Comparison of ENCODE assay signal across 8 mouse cellular contexts in the genomic region with DNA sequence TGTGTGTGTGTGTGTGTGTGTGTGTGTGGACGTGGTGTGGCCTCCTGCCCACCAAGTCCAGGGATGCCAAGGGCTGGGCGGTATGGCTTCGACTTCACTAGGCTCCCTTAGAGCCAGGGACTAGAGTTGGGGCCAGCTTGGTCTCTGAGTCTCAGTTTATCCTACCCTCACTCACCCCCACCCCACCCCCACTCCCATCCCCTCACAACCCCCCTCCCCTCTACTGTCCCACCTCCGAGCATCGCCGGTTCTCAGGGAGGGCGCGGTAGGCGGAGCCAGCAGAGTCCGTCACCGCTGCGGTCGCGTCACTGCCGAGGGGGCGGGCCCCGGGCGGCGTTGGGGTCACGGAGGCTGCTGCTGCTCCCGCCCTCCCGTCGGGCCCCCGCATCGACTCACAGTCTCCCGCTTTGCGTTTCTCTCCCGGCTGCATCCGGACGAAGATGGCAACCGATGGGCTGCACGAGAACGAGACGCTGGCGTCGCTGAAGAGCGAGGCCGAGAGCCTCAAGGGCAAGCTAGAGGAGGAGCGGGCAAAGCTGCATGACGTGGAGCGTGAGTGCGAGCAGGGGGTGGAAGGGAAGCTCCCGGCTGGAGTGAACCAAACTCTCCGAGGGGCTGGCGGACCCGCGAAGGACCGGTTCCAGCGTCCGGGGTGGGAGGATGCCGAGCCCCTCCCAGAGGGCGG. TPM values are rescaled to one million over a fixed set of nuclear protein-coding genes. Genes with fewer than 3 reads are reported as not detected.
A peak's percentile ranks its signal among the peaks of the same experiment; 100 is the strongest.
DNase-seq lines count a peak whose midpoint lies in the region; ATAC-seq and TF ChIP-seq lines count a peak whose summit lies in the region.

No protein-coding gene starts in this region.

- peak; percentile 77 for ATAC-seq in heart, embryonic 14.5 days (ENCODE audit: insufficient number of reproducible peaks, insufficient read depth, low FRiP score, low read depth)
- ATAC-seq in liver, embryonic 15.5 days (ENCODE audit: insufficient read depth): peak; percentile 54
- ATAC-seq in neural tube, embryonic 12.5 days (ENCODE audit: low FRiP score, low read depth): peak; percentile 91

- DNase-seq in kidney, postnatal 14 days: peak; percentile 85

- H3K36me3 ChIP-seq in C2C12 (ENCODE audit: control insufficient read depth, insufficient read depth): no peaks in the 10 kb centered on the region
- 0 out of 2 replicates have a peak, but pooled peaks cover 5% of the 10 kb centered on the region for H3K36me3 ChIP-seq in heart, embryonic 14.5 days (ENCODE audit: control insufficient read depth, insufficient read depth, low read length)
- H3K36me3 ChIP-seq in liver, embryonic 15.5 days (replicated peaks): no peaks in the 10 kb centered on the region
- no peaks in the 10 kb centered on the region for H3K36me3 ChIP-seq in neural tube, embryonic 12.5 days
- no peaks in the 10 kb centered on the region for H3K36me3 ChIP-seq in testis, adult 2 months (ENCODE audit: control insufficient read depth, insufficient read depth, low read length)

- peak overlapping the region; percentile 80 for H3K9ac ChIP-seq in heart, embryonic 14.5 days (ENCODE audit: low read length)
- H3K9ac ChIP-seq in liver, embryonic 15.5 days: peak overlapping the region; percentile 21; the same call in 1 of the 2 replicates
- peak overlapping the region; percentile 72 for H3K9ac ChIP-seq in neural tube, embryonic 12.5 days

- H3K79me2 ChIP-seq in C2C12 (ENCODE audit: control insufficient read depth, insufficient read depth): no peaks in the 10 kb centered on the region

- TF ChIP-seq POLR2A in bone marrow macrophage, adult 2 months (IDR thresholded peaks at IDR 0.05; ENCODE audit: borderline replicate concordance, low read depth, low read length): no peak
- TF ChIP-seq POLR2A in embryonic fibroblast, embryonic 13.5 days (IDR thresholded peaks at IDR 0.05; ENCODE audit: low read depth, low read length): peak; percentile 67
- TF ChIP-seq POLR2A in testis, adult 2 months (IDR thresholded peaks at IDR 0.05; ENCODE audit: control insufficient read depth, low read depth, low read length): peak; percentile 32; the same call in 1 of the 2 replicates

- H3ac ChIP-seq in C2C12 (ENCODE audit: control insufficient read depth, insufficient read length, low read depth): peak overlapping the region; percentile 81

- no peak overlapping the region for H3K27ac ChIP-seq in bone marrow macrophage, adult 2 months (ENCODE audit: insufficient read depth, low read depth, low read length)
- H3K27ac ChIP-seq in embryonic fibroblast, embryonic 13.5 days (ENCODE audit: insufficient read depth, low read length): peak overlapping the region; percentile 34; the same call in 1 of the 2 replicates
- peak overlapping the region; percentile 82 to 91 for H3K27ac ChIP-seq in heart, embryonic 14.5 days (replicated peaks in 1 of 2; ENCODE audit: control insufficient read depth in 1 of 2, insufficient read depth in 1 of 2, low read depth in 2 of 2, low read length in 2 of 2)
- H3K27ac ChIP-seq in liver, embryonic 15.5 days (replicated peaks): no peak overlapping the region
- H3K27ac ChIP-seq in neural tube, embryonic 12.5 days: peak overlapping the region; percentile 64; the same call in 1 of the 2 replicates
- 0 out of 2 replicates have a peak overlapping the region, but pooled peaks have one; percentile 9 for H3K27ac ChIP-seq in testis, adult 2 months (ENCODE audit: control insufficient read depth, insufficient read depth, low read depth, low read length)

- H3K9me3 ChIP-seq in heart, embryonic 14.5 days (ENCODE audit: control insufficient read depth, low read length): no peaks in the 10 kb centered on the region
- no peaks in the 10 kb centered on the region for H3K9me3 ChIP-seq in liver, embryonic 15.5 days (replicated peaks)
- H3K9me3 ChIP-seq in neural tube, embryonic 12.5 days: no peaks in the 10 kb centered on the region

- peak overlapping the region; percentile 80 for H3K4me2 ChIP-seq in heart, embryonic 14.5 days (ENCODE audit: low read length)
- H3K4me2 ChIP-seq in liver, embryonic 15.5 days: peak overlapping the region; percentile 90
- H3K4me2 ChIP-seq in neural tube, embryonic 12.5 days (replicated peaks): peak overlapping the region; percentile 86

- no peaks in the 10 kb centered on the region for H3K79me3 ChIP-seq in C2C12 (ENCODE audit: low read depth)

- peaks cover 12% of the 10 kb centered on the region; the same call in 1 of the 2 replicates for H3K4me1 ChIP-seq in bone marrow macrophage, adult 2 months (ENCODE audit: control insufficient read depth, insufficient read depth, low read length)
- H3K4me1 ChIP-seq in embryonic fibroblast, embryonic 13.5 days (ENCODE audit: control insufficient read depth, insufficient read depth, low read length): 0 out of 2 replicates have a peak, but pooled peaks cover 5% of the 10 kb centered on the region
- H3K4me1 ChIP-seq in heart, embryonic 14.5 days (ENCODE audit: control insufficient read depth in 2 of 2, insufficient read depth in 2 of 2, low read length in 2 of 2): peaks cover 5 to 16% of the 10 kb centered on the region in 2 experiments
- H3K4me1 ChIP-seq in liver, embryonic 15.5 days (replicated peaks): peaks cover 12% of the 10 kb centered on the region
- H3K4me1 ChIP-seq in neural tube, embryonic 12.5 days: peaks cover 22% of the 10 kb centered on the region
- H3K4me1 ChIP-seq in testis, adult 2 months (ENCODE audit: control insufficient read depth, insufficient read depth, low read length): peaks cover 11% of the 10 kb centered on the region

- no peak for TF ChIP-seq CTCF in C2C12 (IDR thresholded peaks at IDR 0.05; ENCODE audit: control insufficient read depth, insufficient read depth, insufficient read length)
- no peak for TF ChIP-seq CTCF in bone marrow macrophage, adult 2 months (IDR thresholded peaks at IDR 0.05; ENCODE audit: low read depth, low read length)
- no peak for TF ChIP-seq CTCF in embryonic fibroblast, embryonic 13.5 days (IDR thresholded peaks at IDR 0.05; ENCODE audit: borderline replicate concordance, insufficient read depth, low read length)
- TF ChIP-seq CTCF in testis, adult 2 months (IDR thresholded peaks at IDR 0.05; ENCODE audit: control insufficient read depth, insufficient read depth, insufficient replicate concordance, low read depth, low read length): no peak

- peak overlapping the region; percentile 37 for H3K4me3 ChIP-seq in C2C12 (ENCODE audit: insufficient read depth, poor library complexity, severe bottlenecking)
- peak overlapping the region; percentile 74 for H3K4me3 ChIP-seq in bone marrow macrophage, adult 2 months (ENCODE audit: insufficient read depth, low read length)
- H3K4me3 ChIP-seq in embryonic fibroblast, embryonic 13.5 days (ENCODE audit: insufficient read depth, low read length): peak overlapping the region; percentile 66
- H3K4me3 ChIP-seq in heart, embryonic 14.5 days (ENCODE audit: control insufficient read depth in 1 of 2, insufficient read depth in 1 of 2, low read depth in 1 of 2, low read length in 2 of 2): peak overlapping the region; percentile 66 to 85
- peak overlapping the region; percentile 60 for H3K4me3 ChIP-seq in liver, embryonic 15.5 days (replicated peaks)
- peak overlapping the region; percentile 70 for H3K4me3 ChIP-seq in neural tube, embryonic 12.5 days
- H3K4me3 ChIP-seq in testis, adult 2 months (ENCODE audit: control insufficient read depth, low read depth, low read length): peak overlapping the region; percentile 87

- H3K27me3 ChIP-seq in C2C12 (ENCODE audit: control insufficient read depth, insufficient read depth, insufficient read length): no peaks in the 10 kb centered on the region
- H3K27me3 ChIP-seq in heart, embryonic 14.5 days (ENCODE audit: control insufficient read depth, insufficient read depth, low read length): no peaks in the 10 kb centered on the region
- H3K27me3 ChIP-seq in liver, embryonic 15.5 days: peaks cover 25% of the 10 kb centered on the region
- no peaks in the 10 kb centered on the region for H3K27me3 ChIP-seq in neural tube, embryonic 12.5 days (replicated peaks)
- H3K27me3 ChIP-seq in testis, adult 2 months (ENCODE audit: control insufficient read depth, insufficient read depth, low read length): no peaks in the 10 kb centered on the region

- under 1% methylated on average over 52 of the region's 52 CpGs for WGBS in heart, embryonic 14.5 days
- under 1% methylated on average over 52 of the region's 52 CpGs for WGBS in liver, embryonic 15.5 days (ENCODE audit: insufficient replicate concordance)
- WGBS in neural tube, embryonic 12.5 days: under 1% methylated on average over 51 of the region's 52 CpGs

TF ChIP-seq in C2C12, 6 proteins besides CTCF, POLR2A, EP300 and RAD21:
- TF ChIP-seq MYOG (IDR thresholded peaks at IDR 0.05; ENCODE audit: control insufficient read depth, extremely low read depth, insufficient read length) (no peak), CEBPB (IDR thresholded peaks at IDR 0.05; ENCODE audit: low read depth) (no peak), USF1 (IDR thresholded peaks at IDR 0.05; ENCODE audit: low read depth) (no peak), MAX (IDR thresholded peaks at IDR 0.05) (no peak), FOSL1 (IDR thresholded peaks at IDR 0.05; ENCODE audit: insufficient read depth, low read length, poor library complexity, severe bottlenecking) (no peak), MYOD1 (IDR thresholded peaks at IDR 0.05; ENCODE audit: control insufficient read depth, insufficient read length, low read depth) (no peak)

RNA-seq across cellular contexts. Expression of gene Gnb5, which starts 7.9 kb away (rescaled TPM):
- polyA plus RNA-seq in C2C12 (2012; fragmentation: generic; extraction: Trizol): 7.2 TPM
- 6.7 and 7.0 TPM in 2 replicates for polyA plus RNA-seq in bone marrow macrophage, adult 2 months (2012; ENCODE audit: insufficient read depth, insufficient read length, missing spikeins)
- 23.1 and 24.0 TPM in 2 replicates for polyA plus RNA-seq in embryonic fibroblast, embryonic 13.5 days (2011; ENCODE audit: insufficient read length, low read depth, missing spikeins)
- 66.5 and 68.7 TPM in 2 replicates for polyA plus RNA-seq in heart, embryonic 14.5 days (2014; fragmentation: Nextera tagmentation; extraction: Ambion mirVana)
- polyA plus RNA-seq in liver, embryonic 15.5 days (2015; fragmentation: Nextera tagmentation; extraction: Ambion mirVana): 1.2 and 1.6 TPM in 2 replicates
- 38.7 and 42.3 TPM in 2 replicates for polyA plus RNA-seq in neural tube, embryonic 12.5 days (2016; fragmentation: Nextera tagmentation; extraction: Ambion mirVana)
- 3.7 and 4.0 TPM in 2 replicates for polyA plus RNA-seq in testis, adult 2 months (2012; rRNA removed)

RNA-seq across cellular contexts. Expression of gene Bcl2l10, which starts 33.6 kb away (rescaled TPM):
- not detected for polyA plus RNA-seq in C2C12 (2012; fragmentation: generic; extraction: Trizol)
- polyA plus RNA-seq in bone marrow macrophage, adult 2 months (2012; ENCODE audit: insufficient read depth, insufficient read length, missing spikeins): not detected in 2 replicates
- not detected in 2 replicates for polyA plus RNA-seq in embryonic fibroblast, embryonic 13.5 days (2011; ENCODE audit: insufficient read length, low read depth, missing spikeins)
- not detected in 2 replicates for polyA plus RNA-seq in heart, embryonic 14.5 days (2014; fragmentation: Nextera tagmentation; extraction: Ambion mirVana)
- not detected in 2 replicates for polyA plus RNA-seq in liver, embryonic 15.5 days (2015; fragmentation: Nextera tagmentation; extraction: Ambion mirVana)
- not detected in 2 replicates for polyA plus RNA-seq in neural tube, embryonic 12.5 days (2016; fragmentation: Nextera tagmentation; extraction: Ambion mirVana)
- 0.08 TPM in 1 of 2 replicates, not detected in the other for polyA plus RNA-seq in testis, adult 2 months (2012; rRNA removed)

Comparison
In these comparisons a context has a peak if more than half of its experiments do, and no peak if none do; other contexts are left out.
1. H3K4me3 ChIP-seq: peak in every context shown above with its lines; median percentile 87 in testis, adult 2 months; 76 in heart, embryonic 14.5 days; 74 in bone marrow macrophage, adult 2 months; 70 in neural tube, embryonic 12.5 days; 66 in embryonic fibroblast, embryonic 13.5 days; 60 in liver, embryonic 15.5 days; 37 in C2C12.
2. H3K27ac ChIP-seq: peak in embryonic fibroblast, embryonic 13.5 days (single experiment), heart, embryonic 14.5 days (2 of 2), neural tube, embryonic 12.5 days (single experiment) and testis, adult 2 months (single experiment); none in bone marrow macrophage, adult 2 months (single experiment) and liver, embryonic 15.5 days (single experiment).
3. H3K9ac ChIP-seq: peak in every context shown above with its lines; median percentile 80 in heart, embryonic 14.5 days; 72 in neural tube, embryonic 12.5 days; 21 in liver, embryonic 15.5 days.
4. Peak in every context shown above with its lines, with median percentiles within 50 percentile points of each other: ATAC-seq and H3K4me2 ChIP-seq.